In genomic region chr10:97479004-97479766, GRCm38 (mm10) we compare ENCODE assay signal across 8 mouse cellular contexts. TPM values are rescaled to one million over a fixed set of nuclear protein-coding genes. Genes with fewer than 3 reads are reported as not detected.
DNase-seq lines count a peak whose midpoint lies in the region; ATAC-seq lines count a peak whose summit lies in the region.

Gene Dcn, plus strand, starts transcription at chr10:97479609.

- ATAC-seq in hindbrain, embryonic 12.5 days (ENCODE audit: low FRiP score), result no peak
- peak; percentile 88 for ATAC-seq in midbrain, embryonic 12.5 days (ENCODE audit: low FRiP score, low read depth)
- ATAC-seq in frontal cortex, adult (ENCODE audit: low TSS enrichment), result no peak

- H3K9ac ChIP-seq in hindbrain, embryonic 12.5 days, result no peak within 1 kb of the TSS
- no peak within 1 kb of the TSS; the same call in 1 of the 2 replicates for H3K9ac ChIP-seq in midbrain, embryonic 12.5 days (replicated peaks)

- peak; percentile 75 for DNase-seq in 3T3-L1 (ENCODE audit: low read depth, low spot score)
- no peak for DNase-seq in adrenal gland, postnatal 25 days
- DNase-seq in gastrocnemius, adult 18-20 months (ENCODE audit: low spot score), result peak; percentile 58
- DNase-seq in left cerebral cortex, postnatal 14 days (ENCODE audit: low spot score in 2 of 2), result peak in 1 of 2 experiments; percentile 1
- DNase-seq in thymus, postnatal 36 days, result no peak

- peak within 1 kb of the TSS; percentile 28; the same call in 1 of the 2 replicates for H3K4me2 ChIP-seq in hindbrain, embryonic 12.5 days (replicated peaks)
- H3K4me2 ChIP-seq in midbrain, embryonic 12.5 days (replicated peaks), result peak within 1 kb of the TSS; percentile 37

- 8% methylated on average over 7 of the region's 7 CpGs for WGBS in hindbrain, embryonic 12.5 days
- WGBS in midbrain, embryonic 12.5 days, result 8% methylated on average over 7 of the region's 7 CpGs

- H3K4me1 ChIP-seq in hindbrain, embryonic 12.5 days, result peaks cover 4% of the 10 kb centered on the region
- peaks cover 18% of the 10 kb centered on the region for H3K4me1 ChIP-seq in midbrain, embryonic 12.5 days

- H3K27me3 ChIP-seq in hindbrain, embryonic 12.5 days, result no peaks in the 10 kb centered on the region
- no peaks in the 10 kb centered on the region for H3K27me3 ChIP-seq in midbrain, embryonic 12.5 days

- H3K36me3 ChIP-seq in hindbrain, embryonic 12.5 days, result no peaks in the 10 kb centered on the region
- H3K36me3 ChIP-seq in midbrain, embryonic 12.5 days, result no peaks in the 10 kb centered on the region

- intact Hi-C loops in left cerebral cortex, postnatal 14 days (cut with DNase I), result no loop called here

- peak within 1 kb of the TSS; percentile 40; the same call in 1 of the 2 replicates for H3K27ac ChIP-seq in hindbrain, embryonic 12.5 days
- 0 out of 2 replicates have a peak within 1 kb of the TSS, but pooled peaks have one; percentile 35 for H3K27ac ChIP-seq in midbrain, embryonic 12.5 days (replicated peaks)

- H3K9me3 ChIP-seq in hindbrain, embryonic 12.5 days (replicated peaks), result no peaks in the 10 kb centered on the region
- no peaks in the 10 kb centered on the region for H3K9me3 ChIP-seq in midbrain, embryonic 12.5 days

- no peak within 1 kb of the TSS for H3K4me3 ChIP-seq in hindbrain, embryonic 12.5 days
- no peak within 1 kb of the TSS for H3K4me3 ChIP-seq in midbrain, embryonic 12.5 days

RNA-seq across cellular contexts. Expression of gene Dcn, which starts in this region (rescaled TPM):
- total RNA-seq in adrenal gland, postnatal 25 days (2021), result 75.1 and 88.2 TPM in 2 replicates
- 100 to 1,000 TPM; 239 to 377 TPM for total RNA-seq in gastrocnemius, adult 18-20 months (2021)
- polyA plus RNA-seq in hindbrain, embryonic 12.5 days (2016; fragmentation: Nextera tagmentation; extraction: Ambion mirVana), result 46.4 and 55.7 TPM in 2 replicates
- total RNA-seq in left cerebral cortex, postnatal 14 days (2021), result 10 to 100 TPM; 25.2 to 35.6 TPM
- 42.0 and 57.6 TPM in 2 replicates for polyA plus RNA-seq in midbrain, embryonic 12.5 days (2016; fragmentation: Nextera tagmentation; extraction: Ambion mirVana)

Comparison
In these comparisons a context has a peak if more than half of its experiments do, and no peak if none do; other contexts are left out.
1. DNase-seq: peak in 3T3-L1 (single experiment) and gastrocnemius, adult 18-20 months (single experiment); none in adrenal gland, postnatal 25 days (single experiment) and thymus, postnatal 36 days (0 of 2).